Mouse (Mus musculus) brain, embryonic 14.5 days (tissue): ENCODE data around the gene Angel1.

Source experiments
- CTCF ChIP-seq: fragments of 200-500 bp; IDR thresholded peaks from 2 replicates; pipeline ENCODE4 v1.5.1; 2012; ENCODE audit warnings: inconsistent platforms, mild to moderate bottlenecking, moderate library complexity, borderline replicate concordance; ENCODE audit not compliant: insufficient read depth, insufficient read length; ENCODE audit errors: extremely low read depth
- POLR2A ChIP-seq: fragments of 200-500 bp; IDR thresholded peaks from 2 replicates; pipeline ENCODE4 v1.6.1; 2012; ENCODE audit warnings: mild to moderate bottlenecking, inconsistent platforms, borderline replicate concordance; ENCODE audit not compliant: poor library complexity, insufficient read depth, insufficient read length, severe bottlenecking; ENCODE audit errors: extremely low read depth

DNA sequence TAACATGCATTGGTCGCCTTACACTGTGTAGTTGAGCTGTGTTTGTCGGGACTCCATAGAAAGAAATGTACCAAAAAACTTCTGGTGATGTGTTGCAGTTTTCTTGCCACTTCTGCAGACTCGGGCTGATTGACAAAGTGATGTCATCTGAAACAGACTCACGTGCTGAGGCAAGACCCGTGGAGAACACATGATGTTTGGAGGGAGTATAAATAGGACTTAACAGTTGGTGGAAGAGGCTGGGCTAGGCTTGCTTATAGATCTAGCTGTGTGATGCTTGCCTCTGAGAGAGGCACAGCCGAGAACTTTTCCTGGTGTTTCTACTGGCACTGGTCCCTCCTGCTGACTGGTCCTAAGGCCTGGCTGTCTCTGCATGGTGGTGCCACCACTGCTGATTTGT lies 37.8 kb upstream of the Angel1 start:
- TF ChIP-seq POLR2A (no peak), CTCF (no peak)
